Mouse (Mus musculus): ENCODE measurements around the gene Ier3. TPM values are rescaled to one million over a fixed set of nuclear protein-coding genes. Genes with fewer than 3 reads are reported as not detected.

Gene Ier3
- polyA plus RNA-seq, 1 experiment = 31.3 TPM

- Histone ChIP-seq H3K9ac (ENCODE audit: low read depth, poor library complexity, severe bottlenecking) (no peak overlapping the region), H3K4me1 (ENCODE audit: control insufficient read depth, insufficient read depth, low read length) (peaks cover 14% of the 10 kb centered on the region), H3K27me3 (ENCODE audit: control insufficient read depth, insufficient read depth, low read length, poor library complexity, severe bottlenecking) (no peaks in the 10 kb centered on the region), H3K4me3 (ENCODE audit: low read depth, low read length) (0 out of 2 replicates have a peak overlapping the region, but pooled peaks have one; percentile 6), H3K9me3 (replicated peaks; ENCODE audit: control insufficient read depth, insufficient read depth, low read length, poor library complexity, severe bottlenecking) (no peaks in the 10 kb centered on the region), H3K27ac (ENCODE audit: insufficient read depth, low read length) (no peak overlapping the region), H3K36me3 (ENCODE audit: control insufficient read depth, insufficient read depth, low read length, poor library complexity, severe bottlenecking) (no peaks in the 10 kb centered on the region)
- TF ChIP-seq POLR2A (IDR thresholded peaks at IDR 0.05; ENCODE audit: insufficient read depth, low read length) (no peak), CTCF (IDR thresholded peaks at IDR 0.05; ENCODE audit: low read depth, low read length) (no peak)
Measured at GRCm38 (mm10) chr17:35817226-35817625, 4.3 kb upstream of the Ier3 start.

DNA sequence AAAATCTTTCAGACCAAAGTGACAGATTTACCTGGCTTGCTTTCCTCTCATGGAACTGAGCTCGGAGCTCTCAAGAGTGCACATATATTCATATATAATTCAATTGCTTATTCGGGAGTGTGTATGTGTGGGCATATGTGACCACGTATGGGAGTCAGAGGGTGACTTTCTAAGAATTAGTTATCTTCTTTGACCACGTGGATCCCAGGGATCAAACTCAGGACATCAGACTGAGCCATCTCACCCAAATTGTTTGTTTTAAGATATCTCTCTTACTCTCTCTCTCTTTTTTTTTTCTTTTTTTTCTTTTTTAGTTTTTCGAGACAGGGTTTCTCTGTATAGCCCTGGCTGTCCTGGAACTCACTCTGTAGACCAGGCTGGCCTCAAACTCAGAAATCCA is 1.4 kb upstream of the Ier3 start:
- Histone ChIP-seq H3K27ac (ENCODE audit: insufficient read depth, low read length) (no peak overlapping the region), H3K36me3 (ENCODE audit: control insufficient read depth, insufficient read depth, low read length, poor library complexity, severe bottlenecking) (no peaks in the 10 kb centered on the region), H3K4me3 (ENCODE audit: low read depth, low read length) (no peak overlapping the region), H3K4me1 (ENCODE audit: control insufficient read depth, insufficient read depth, low read length) (peaks cover 3% of the 10 kb centered on the region), H3K9ac (ENCODE audit: low read depth, poor library complexity, severe bottlenecking) (no peak overlapping the region), H3K27me3 (ENCODE audit: control insufficient read depth, insufficient read depth, low read length, poor library complexity, severe bottlenecking) (no peaks in the 10 kb centered on the region), H3K9me3 (replicated peaks; ENCODE audit: control insufficient read depth, insufficient read depth, low read length, poor library complexity, severe bottlenecking) (no peaks in the 10 kb centered on the region)
- TF ChIP-seq EP300 (IDR thresholded peaks at IDR 0.05; ENCODE audit: insufficient read depth, low read depth, low read length) (no peak), POLR2A (IDR thresholded peaks at IDR 0.05; ENCODE audit: insufficient read depth, low read length) (no peak), CTCF (IDR thresholded peaks at IDR 0.05; ENCODE audit: low read depth, low read length) (no peak)

DNA sequence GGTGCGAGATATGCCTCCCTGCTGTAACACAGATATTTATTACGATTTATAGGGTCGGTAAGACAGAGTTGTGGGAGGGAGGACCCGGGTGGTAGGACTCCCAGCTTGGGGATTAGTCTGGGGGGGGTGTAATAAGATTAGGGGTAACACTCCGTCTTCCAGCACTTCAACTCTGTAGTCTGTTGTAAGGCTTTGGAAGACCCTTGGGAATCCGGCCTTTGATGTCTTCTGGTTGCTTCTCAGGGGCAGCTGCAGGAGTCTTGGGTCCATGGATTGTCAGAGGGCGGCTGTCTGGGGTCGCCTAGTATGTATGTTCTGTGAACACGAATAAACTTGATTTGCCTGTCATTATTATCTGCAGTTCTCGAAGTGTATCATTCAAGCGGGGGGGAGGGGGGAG is 1.1 kb downstream of the Ier3 start:
- Histone ChIP-seq H3K27ac (ENCODE audit: insufficient read depth, low read length) (no peak overlapping the region), H3K9ac (ENCODE audit: low read depth, poor library complexity, severe bottlenecking) (peak overlapping the region; percentile 77), H3K4me3 (ENCODE audit: low read depth, low read length) (peak overlapping the region; percentile 83), H3K36me3 (ENCODE audit: control insufficient read depth, insufficient read depth, low read length, poor library complexity, severe bottlenecking) (no peaks in the 10 kb centered on the region; the same call in 1 of the 2 replicates), H3K4me1 (ENCODE audit: control insufficient read depth, insufficient read depth, low read length) (peaks cover 2% of the 10 kb centered on the region), H3K9me3 (replicated peaks; ENCODE audit: control insufficient read depth, insufficient read depth, low read length, poor library complexity, severe bottlenecking) (no peaks in the 10 kb centered on the region), H3K27me3 (ENCODE audit: control insufficient read depth, insufficient read depth, low read length, poor library complexity, severe bottlenecking) (no peaks in the 10 kb centered on the region)
- no peak for TF ChIP-seq CTCF (IDR thresholded peaks at IDR 0.05; ENCODE audit: low read depth, low read length)
- no peak for TF ChIP-seq EP300 (IDR thresholded peaks at IDR 0.05; ENCODE audit: insufficient read depth, low read depth, low read length)
- TF ChIP-seq POLR2A (IDR thresholded peaks at IDR 0.05; ENCODE audit: insufficient read depth, low read length) = no peak

DNA sequence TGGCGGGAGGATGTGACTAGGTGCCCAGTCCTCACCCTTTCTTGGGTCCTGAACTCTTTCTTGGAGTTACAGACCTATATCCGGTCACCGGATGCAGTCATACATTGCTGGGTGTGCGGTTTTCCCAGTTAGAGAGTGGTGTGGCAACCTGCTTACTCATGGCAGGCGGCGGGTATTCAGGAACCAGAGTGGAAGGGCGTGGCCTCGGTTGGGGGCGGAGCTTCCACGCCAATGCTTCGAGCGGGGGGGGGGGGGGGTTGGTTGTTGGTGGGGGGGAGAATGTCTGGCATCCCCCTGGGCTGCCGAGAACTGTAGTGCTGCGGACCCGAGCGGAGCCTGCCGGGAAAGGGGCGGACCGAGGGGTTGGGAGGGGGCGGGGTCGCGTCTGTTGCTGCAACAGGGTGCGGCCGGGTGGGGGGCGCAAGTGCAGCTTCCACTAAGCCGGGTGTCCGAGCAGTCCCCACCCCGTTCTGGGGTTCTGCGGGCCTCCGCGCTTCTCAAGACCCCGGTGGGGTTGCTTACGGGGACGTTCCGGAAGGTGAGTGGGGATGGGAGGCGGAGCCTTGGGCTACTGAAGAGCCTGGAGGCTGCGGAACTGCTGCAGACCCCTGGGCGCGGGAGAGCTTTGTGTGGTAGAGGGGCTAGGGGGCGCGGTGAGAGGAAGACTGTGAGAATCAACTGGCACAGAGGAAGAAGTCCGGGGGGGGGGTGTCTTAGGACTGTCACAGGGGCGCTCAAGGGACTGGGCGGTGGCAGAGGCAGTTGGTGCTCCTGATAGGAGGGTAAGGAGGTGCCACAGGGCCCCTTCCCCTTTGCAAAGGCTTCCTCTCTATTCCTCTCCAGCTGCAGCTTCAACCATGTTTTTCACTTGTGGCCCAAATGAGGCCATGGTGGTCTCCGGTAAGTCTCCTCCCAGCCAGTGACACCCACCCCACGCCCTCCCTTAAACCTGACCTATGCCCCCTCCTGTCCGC is 1.8 kb downstream of the Ier3 start, which contains the start of gene Flot1:
Gene Flot1, plus strand, starts transcription at position 267 of the 974 bp plus-strand sequence.
- Histone ChIP-seq H3K27me3 (ENCODE audit: control insufficient read depth, insufficient read depth, low read length, poor library complexity, severe bottlenecking) (no peaks in the 10 kb centered on the region), H3K4me1 (ENCODE audit: control insufficient read depth, insufficient read depth, low read length) (peaks cover 2% of the 10 kb centered on the region), H3K36me3 (ENCODE audit: control insufficient read depth, insufficient read depth, low read length, poor library complexity, severe bottlenecking) (no peaks in the 10 kb centered on the region; the same call in 1 of the 2 replicates), H3K9me3 (replicated peaks; ENCODE audit: control insufficient read depth, insufficient read depth, low read length, poor library complexity, severe bottlenecking) (no peaks in the 10 kb centered on the region), H3K4me3 (ENCODE audit: low read depth, low read length) (peak within 1 kb of the TSS; percentile 83), H3K27ac (ENCODE audit: insufficient read depth, low read length) (0 out of 2 replicates have a peak within 1 kb of the TSS, but pooled peaks have one; percentile 8), H3K9ac (ENCODE audit: low read depth, poor library complexity, severe bottlenecking) (peak within 1 kb of the TSS; percentile 77)
- TF ChIP-seq EP300 (IDR thresholded peaks at IDR 0.05; ENCODE audit: insufficient read depth, low read depth, low read length) (0 out of 2 replicates have a peak, but pooled peaks have one; percentile 16), POLR2A (IDR thresholded peaks at IDR 0.05; ENCODE audit: insufficient read depth, low read length) (peak; percentile 21), CTCF (IDR thresholded peaks at IDR 0.05; ENCODE audit: low read depth, low read length) (no peak)

DNA sequence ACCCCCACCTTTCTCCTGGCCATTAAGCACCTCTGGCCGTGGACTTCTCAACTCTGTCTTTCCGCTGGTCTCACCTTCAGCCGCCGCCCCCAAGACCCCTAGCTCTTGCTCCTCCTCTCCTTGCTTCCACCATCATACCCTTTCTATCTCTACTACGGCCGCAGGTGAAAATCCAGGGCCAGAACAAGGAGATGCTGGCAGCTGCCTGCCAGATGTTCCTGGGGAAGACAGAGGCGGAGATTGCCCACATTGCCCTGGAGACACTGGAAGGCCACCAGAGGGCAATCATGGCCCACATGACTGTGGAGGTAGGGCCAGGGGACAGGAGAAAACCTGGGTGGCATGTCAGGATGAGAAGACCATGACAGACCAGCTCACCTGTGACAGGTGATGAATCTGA is 2.9 kb downstream of the Ier3 start:
- H3K4me1 ChIP-seq (ENCODE audit: control insufficient read depth, insufficient read depth, low read length) = peaks cover 2% of the 10 kb centered on the region
- H3K27ac ChIP-seq (ENCODE audit: insufficient read depth, low read length) = no peak overlapping the region
- TF ChIP-seq CTCF (IDR thresholded peaks at IDR 0.05; ENCODE audit: low read depth, low read length) (peak; percentile 47), EP300 (IDR thresholded peaks at IDR 0.05; ENCODE audit: insufficient read depth, low read depth, low read length) (no peak)
- no peak overlapping the region for H3K4me3 ChIP-seq (ENCODE audit: low read depth, low read length)
- H3K9ac ChIP-seq (ENCODE audit: low read depth, poor library complexity, severe bottlenecking) = peak overlapping the region; percentile 77; the same call in 1 of the 2 replicates
- H3K36me3 ChIP-seq (ENCODE audit: control insufficient read depth, insufficient read depth, low read length, poor library complexity, severe bottlenecking) = no peaks in the 10 kb centered on the region; the same call in 1 of the 2 replicates
- no peaks in the 10 kb centered on the region for H3K9me3 ChIP-seq (replicated peaks; ENCODE audit: control insufficient read depth, insufficient read depth, low read length, poor library complexity, severe bottlenecking)
- H3K27me3 ChIP-seq (ENCODE audit: control insufficient read depth, insufficient read depth, low read length, poor library complexity, severe bottlenecking) = no peaks in the 10 kb centered on the region

Data from ES-Bruce4 (cell line).